Mouse (Mus musculus): ENCODE measurements at regions not wholly inside any gene's neighbourhood (a gene's known extent, or its start where the extent isn't known, plus 50 kb on each side); places are given as distances from the start of the nearest gene placed in this dataset.
A peak's percentile ranks its signal among the peaks of the same experiment; 100 is the strongest.

DNA sequence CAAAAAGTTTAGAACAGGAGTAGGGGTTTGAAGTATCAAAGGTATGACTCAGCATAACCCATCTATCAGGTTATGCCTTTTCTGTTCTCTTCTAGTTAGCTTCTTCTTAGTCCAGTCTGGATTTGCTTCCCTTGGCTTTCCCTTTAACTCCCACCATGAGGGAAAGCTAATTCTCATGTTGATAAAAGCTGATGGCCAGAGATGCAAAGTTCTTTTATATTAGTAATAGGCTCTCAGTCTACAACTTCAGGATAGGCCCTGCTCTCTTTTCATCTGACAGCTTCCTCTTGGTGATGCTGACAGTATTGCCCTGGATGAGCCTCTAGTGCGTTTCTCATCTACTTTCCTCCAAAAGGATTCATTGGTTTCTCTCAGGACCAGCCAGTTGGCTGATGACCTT lies 161.7 kb upstream of the Klf12 start:
- no peak for DNase-seq

- no peak for DNase-seq
These were observed 160.4 kb upstream of the Klf12 start for GRCm38 (mm10) chr14:100444848-100445247.

- no peak for DNase-seq
These were observed 159.6 kb upstream of the Klf12 start for GRCm38 (mm10) chr14:100444099-100444498.

DNA sequence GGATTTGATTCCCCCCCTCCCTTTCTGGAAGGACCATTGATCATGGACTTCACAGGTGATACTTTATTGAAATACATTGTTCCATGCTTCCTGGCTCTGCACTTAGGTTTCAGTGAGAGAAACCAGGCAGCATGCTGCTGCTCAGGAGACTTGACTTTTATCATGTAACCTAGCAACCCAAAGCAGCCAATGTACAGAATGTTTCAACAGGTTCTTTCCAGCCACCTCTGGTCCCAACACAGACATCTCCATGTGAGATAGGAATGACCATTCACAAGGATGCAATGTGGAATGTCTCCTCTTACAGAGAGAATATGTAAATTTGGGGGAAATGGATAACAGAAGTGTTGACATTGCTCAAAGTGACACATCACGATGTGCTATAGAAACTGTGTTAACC lies 153.1 kb upstream of the Klf12 start:
- DNase-seq, result no peak

- peak; percentile 28 for DNase-seq
These were observed 145.2 kb upstream of the Klf12 start for GRCm38 (mm10) chr14:100429662-100430061.

DNA sequence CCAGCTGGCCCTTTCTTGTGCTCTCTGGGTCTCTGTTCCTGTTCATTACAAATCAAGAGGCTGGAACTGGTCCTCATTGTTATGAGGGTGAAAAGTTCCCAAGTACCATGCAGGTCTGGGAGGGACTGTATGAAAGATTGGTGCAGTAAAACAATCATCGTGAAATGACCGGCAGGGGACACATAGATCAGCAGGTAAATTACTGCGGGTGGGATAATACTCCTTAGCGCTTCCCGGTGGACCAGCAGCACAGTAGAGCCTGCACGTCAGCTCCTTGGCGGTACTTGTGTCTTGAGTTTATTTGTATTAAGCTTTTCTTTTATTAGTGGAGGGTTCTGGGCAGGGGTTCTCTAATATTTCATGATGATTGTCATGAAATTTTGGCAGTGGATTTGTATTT lies 141.9 kb upstream of the Klf12 start:
- DNase-seq, result no peak

- no peak for DNase-seq
These were observed 139.3 kb upstream of the Klf12 start for GRCm38 (mm10) chr14:100423790-100424189.

DNA sequence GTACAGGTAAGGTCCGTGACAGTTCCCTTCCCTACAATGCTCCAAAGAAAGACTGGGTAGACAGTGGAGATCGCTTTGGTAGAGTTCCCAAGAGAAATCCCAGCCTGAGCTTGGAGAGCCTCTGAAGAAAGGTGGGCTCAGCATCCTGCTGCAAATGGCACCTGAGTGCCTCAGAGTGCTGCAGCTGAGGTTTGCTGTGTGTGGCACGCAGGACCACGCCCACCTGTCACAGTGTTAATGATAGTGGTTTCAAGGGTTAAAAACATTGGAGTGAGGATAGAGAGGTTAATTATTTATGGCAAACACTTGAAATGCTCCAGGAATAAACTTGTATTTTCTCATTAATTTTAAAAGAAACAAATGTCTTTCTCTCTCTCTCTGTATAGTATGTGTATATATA lies 137.2 kb upstream of the Klf12 start:
- no peak for DNase-seq

DNA sequence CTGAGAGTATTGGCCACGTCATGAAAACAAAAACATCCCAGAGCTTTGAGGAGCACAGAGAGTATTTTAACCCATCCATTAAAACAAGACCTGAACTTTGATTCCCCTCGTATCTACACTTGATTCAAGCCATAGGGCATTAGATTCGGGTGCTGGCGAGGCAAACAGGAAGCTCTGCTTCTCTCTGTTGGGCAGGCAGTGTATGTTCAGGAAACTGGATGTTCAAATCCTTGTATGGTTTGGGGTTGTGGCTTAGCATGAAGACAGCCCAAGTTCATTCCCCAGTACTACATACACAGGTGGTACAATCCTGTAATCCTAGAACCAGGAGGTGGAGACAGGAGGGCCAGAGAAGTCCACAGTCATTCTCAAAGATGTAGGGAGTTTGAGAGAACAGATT lies 130.6 kb upstream of the Klf12 start:
- DNase-seq, result no peak

DNA sequence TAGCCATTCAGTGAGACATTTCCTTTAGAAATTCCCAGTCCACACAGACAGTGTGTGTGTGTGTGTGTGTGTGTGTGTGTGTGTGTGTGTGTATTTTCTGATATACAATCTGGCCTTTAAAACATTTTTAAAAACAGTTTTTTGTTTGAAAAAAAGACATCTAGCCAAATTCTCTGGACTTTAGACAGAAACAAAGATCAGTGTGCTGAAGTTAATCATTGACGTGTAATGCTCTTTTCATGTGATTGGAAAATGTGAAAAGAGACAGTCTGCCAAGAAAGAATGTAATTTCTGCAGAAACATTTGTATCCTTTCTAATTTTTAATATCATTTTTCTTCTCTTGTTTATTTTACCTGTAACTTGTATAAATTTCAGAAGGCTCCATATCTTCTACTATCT lies 127.7 kb upstream of the Klf12 start:
- no peak for DNase-seq

GRCm38 (mm10) chr14:100397191-100397590 lies 112.7 kb upstream of the Klf12 start:
- DNase-seq, result no peak

- no peak for DNase-seq
These were observed 90.9 kb upstream of the Klf12 start for GRCm38 (mm10) chr14:100375218-100375983.

GRCm38 (mm10) chr14:100374494-100375217 lies 90.2 kb upstream of the Klf12 start:
- no peak for DNase-seq

DNA sequence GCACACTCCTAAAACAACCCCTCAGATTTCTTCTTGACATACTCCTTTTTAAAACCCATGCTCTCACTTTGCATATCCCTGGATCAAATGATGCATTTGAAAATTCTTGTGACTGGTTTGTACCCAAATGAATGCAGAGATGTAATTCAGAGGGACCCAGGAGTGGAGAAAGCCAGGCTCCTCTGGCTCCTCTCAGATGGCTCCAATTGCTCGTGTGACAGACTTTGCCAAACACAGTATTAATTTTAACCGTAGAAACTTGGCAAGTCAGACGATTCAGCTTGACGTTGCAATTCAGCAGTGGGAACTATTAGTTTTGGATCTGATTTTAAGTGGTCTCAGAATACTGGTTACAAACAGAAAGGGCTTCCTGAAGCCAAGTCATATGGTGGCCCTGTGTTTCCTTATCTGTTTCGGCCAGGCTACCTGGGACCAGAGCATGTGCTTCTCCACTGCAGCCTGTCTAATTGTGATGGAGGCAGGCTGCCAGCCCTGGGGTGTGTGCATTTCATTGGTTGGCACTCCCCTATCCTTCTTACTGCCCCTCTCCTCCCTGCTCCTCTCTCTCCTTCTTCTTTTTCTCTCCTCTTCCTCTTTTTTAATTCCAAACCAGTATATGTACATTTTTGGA lies 81.9 kb upstream of the Klf12 start:
- no peak for DNase-seq

- no peak for DNase-seq
These were observed 78.3 kb upstream of the Klf12 start for GRCm38 (mm10) chr14:100362786-100363185.

DNA sequence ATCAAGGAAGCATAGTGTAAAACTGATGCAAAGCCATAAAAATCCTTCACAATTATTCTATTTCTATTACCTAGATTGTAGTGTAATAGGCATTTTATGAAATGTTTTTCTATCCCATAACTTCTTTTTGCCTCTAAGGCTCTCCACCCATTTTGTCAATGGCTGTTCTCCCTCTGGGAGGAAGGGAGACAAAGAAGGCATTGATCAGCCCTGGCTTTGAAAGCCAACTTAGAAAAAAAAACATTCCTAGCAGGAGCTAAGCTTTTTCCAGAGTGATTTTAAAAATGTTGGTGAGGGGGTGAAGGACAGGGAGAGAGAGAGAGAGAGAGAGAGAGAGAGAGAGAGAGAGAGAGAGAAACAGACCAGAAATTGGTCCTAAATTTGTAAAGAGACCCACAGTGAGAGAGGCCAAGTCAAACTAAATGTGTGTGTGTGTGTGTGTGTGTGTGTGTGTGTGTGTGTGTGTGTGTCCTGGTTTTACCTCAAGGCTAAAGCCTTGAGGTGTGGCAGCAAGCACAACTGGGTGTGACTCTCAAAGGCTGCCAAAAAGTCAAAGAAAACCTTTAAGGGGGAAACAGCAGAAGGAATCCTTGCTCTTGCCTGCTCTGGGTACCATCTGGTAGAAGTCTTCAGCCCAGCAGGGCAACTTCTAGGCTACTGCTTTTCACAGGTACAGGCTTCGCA lies 77.0 kb upstream of the Klf12 start:
- no peak for DNase-seq

GRCm38 (mm10) chr14:100359881-100360280 lies 75.4 kb upstream of the Klf12 start:
- peak; percentile 12 for DNase-seq

- DNase-seq, result no peak
These were observed 72.7 kb upstream of the Klf12 start for GRCm38 (mm10) chr14:100357131-100357530.

DNA sequence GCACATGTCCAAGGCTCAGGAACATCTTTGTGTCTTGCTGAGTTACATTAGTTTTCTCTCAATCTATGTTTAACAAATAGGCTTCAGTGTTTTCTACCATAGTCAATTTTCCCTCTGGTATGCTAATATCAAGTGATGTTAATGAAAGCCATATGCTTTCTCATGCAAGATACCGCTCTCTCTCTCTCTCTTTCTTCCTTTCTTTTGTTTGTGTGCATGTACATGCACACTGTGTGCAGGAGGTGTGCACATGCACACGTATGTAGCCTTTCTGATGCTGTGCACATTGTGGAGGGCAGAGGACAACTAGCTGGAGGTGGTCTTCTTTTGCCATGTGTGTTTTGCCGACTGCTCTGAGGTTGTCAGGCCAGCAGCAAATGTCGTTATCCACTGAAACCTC lies 69.0 kb upstream of the Klf12 start:
- DNase-seq, result no peak

DNA sequence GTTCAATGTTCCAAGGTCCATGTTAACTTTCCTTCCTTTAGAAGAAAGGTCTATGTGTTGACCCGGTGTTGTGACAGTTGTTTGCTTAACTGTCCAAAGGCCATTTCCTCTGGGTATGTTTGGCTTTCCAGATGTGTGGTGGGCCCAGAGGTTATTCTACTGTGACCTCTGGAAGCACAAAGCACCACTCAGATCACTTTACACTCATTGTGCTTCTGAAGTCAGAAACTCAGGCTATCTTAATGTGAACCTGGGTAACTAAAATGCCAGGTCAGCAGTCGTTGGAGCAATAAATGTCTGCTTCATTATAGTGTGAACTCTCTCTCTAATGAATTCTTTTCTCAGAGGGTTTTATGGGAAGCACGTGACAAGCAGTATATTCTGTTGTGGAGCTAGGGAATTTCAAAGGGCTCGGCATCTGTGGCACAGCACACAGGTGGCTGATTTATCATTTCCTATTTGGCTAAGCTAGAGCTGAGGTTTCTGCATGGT lies 68.5 kb upstream of the Klf12 start:
- DNase-seq, result no peak

- DNase-seq, result no peak
These were observed 66.5 kb upstream of the Klf12 start for GRCm38 (mm10) chr14:100351004-100351403.

- no peak for DNase-seq
These were observed 65.7 kb upstream of the Klf12 start for GRCm38 (mm10) chr14:100350021-100350790.
